Mouse (Mus musculus) gastrocnemius, postnatal 4 days (tissue): Measurements from ENCODE around the gene Cldnd2. TPM values are rescaled to one million over a fixed set of nuclear protein-coding genes. Genes with fewer than 3 reads are reported as not detected.
A peak's percentile ranks its signal among the peaks of the same experiment; 100 is the strongest.

ENCODE experiments used
- DNase-seq, 2 experiments: peaks; one replicate each; pipeline ENCODE4 v3.0.0; 2021 to 2022; ENCODE audit warnings: low spot score in 2 of 2, mixed read lengths in 2 of 2
- total RNA-seq, 2 experiments: library from RNA; stranded (reverse); gene quantifications; 2 replicates each; pipeline ENCODE4 v1.2.3; 2021

Gene Cldnd2
- total RNA-seq, 2 experiments from 2014 or later = not detected

DNA sequence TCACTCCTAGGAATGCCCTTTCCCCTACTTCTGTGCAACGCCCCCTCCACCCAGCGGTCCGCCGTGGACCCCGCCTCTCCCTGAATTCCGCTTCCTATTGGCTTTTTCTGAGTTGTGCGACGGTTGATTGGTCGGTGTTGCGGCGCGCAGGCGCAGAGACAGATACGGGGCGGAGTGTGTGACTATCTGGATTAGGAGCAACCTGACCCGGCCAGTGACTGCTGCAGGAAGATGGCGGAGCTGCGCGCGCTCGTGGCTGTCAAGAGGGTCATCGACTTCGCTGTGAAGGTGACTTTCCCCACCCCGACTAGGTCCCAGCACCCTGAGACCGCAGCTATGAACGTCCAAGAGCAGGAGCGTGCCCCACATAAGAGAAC, 3.3 kb downstream of the Cldnd2 start, which contains the start of the genes Etfb and Gm45233:
Gene Etfb, plus strand, starts transcription at position 167 of the 377 bp plus-strand sequence.
Gene Gm45233, plus strand, starts transcription at position 212 of the 377 bp plus-strand sequence.
- peak; percentile 82 to 92 for DNase-seq

DNA sequence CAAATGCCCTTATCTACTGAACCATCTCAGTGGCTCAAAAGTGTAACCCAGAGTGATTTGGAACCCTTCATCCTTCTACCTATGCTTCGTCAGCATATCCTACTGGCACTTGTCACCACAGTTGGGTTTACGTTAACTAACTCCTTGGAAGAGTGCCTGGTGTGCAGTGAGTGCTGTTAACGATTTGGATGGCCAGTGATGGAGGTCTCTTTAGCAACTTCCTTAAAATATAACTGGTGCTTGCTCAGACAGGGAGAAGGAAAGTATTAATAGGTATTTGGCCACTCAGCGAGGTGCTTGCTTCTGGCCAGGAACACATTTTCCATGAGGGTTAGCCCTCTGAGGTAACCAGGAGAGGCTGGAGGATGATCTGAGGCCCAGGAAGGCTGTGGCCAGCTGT, 7.2 kb downstream of the Cldnd2 start:
- DNase-seq = no peak

DNA sequence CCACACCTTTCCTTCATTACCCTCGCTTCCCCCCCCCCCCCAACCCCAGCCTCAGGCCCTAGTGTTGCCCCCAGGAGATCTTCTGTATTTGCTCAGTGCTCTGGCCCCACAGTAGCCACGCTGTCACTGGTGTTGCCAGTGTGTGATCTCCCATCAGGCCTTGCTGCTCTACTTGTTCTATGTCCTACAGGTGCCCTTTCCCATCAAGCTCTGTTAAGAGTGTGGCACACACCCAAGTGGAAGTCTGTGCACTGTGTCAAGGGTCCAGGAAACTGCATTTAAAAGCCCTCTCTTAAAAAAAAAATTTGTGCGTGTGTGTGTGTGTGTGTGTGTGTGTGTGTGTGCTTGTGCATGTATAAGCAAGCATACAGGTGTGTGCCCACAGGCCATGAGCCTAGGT, 7.7 kb downstream of the Cldnd2 start:
- DNase-seq = no peak

DNA sequence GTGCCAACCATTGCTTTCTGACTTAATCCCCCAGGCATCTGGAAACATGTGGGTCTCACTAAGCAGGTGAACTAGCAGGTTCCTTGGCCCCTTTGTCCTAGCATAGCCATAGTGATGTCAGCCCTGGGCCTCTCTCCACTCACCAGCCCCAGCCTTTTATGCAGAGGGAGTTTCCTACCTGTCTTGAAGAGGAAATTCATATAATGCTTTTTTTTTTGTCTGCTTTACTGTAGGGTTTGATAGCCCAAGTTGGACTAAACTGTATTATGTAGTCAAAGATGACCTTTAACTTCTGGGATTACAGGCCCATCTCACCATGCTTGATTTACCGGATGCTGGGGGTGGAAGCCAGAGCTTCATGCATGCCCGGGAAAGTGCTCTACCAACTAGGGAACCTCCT, 9.2 kb downstream of the Cldnd2 start:
- DNase-seq = no peak

DNA sequence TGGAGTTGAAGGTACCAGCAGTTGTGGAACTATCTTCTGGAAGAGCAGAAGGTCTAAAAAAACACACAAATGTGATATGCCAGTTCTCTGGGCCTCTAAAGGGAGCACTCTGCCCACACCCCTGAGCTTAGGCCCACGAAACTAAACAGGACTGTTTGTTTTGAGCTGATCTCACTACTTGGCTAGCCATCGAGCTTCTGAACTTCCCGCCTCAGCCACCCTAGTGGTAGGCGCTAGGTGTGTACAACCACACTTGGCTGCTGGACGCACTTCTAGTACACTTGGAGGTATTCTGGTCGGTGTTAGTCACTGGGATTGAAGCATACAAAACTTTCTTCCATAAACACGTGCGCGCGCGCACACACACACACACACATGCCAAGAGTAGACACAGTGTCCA, 11.1 kb downstream of the Cldnd2 start:
- DNase-seq = no peak

DNA sequence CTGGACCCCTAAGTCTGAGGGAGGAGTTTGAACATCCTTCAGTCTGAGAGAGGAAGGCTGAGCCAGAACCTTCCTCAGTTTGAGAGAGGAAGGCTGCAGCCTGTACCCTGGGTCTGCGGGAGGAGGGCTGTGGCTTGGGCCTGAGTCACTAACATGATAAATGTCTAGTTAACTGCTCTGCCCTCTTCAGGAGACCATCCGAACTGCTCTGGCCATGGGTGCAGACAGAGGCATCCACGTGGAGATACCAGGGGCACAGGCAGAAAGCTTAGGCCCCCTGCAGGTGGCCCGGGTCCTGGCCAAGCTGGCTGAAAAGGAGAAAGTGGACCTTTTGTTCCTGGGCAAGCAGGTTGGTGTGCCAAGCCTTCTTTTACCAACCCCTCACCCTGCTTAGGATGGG, 12.0 kb downstream of the Cldnd2 start:
- DNase-seq = no peak

DNA sequence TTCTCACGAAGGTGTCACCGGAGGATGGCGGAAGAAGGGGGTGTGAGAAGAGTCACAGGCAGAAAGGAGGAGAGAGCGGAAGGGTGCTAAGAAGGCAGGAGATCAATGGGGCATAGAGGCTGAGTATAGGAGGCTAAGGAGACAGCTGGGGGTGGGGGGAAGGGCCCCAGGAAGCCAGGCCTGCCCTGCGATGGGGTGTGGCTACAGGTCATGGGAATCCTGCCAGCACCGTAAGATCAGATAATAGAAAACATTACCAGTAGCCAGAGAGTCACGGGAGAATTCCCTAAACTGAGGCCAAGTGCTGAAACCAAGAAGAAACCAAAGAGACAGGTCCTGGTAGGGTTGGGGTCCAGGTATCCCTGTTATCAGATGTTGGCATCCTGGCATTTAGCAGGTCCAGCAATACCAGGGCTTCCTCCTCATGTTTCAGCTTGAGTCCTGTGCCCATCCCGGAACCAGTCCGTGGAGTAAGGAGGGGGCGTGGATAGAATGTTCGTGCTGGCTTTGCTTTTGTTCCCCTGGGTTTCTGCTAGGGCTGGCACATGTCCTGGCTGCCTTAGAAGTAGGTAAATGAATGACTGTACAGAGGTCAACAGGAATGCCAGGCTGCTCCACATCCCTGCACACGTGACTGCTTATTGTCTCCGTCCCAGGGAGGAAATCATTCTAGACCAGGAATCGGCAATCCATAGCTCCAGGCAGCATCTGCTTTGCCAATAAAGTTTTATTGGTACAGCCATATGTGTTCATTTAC, 13.2 kb downstream of the Cldnd2 start:
- no peak for DNase-seq

DNA sequence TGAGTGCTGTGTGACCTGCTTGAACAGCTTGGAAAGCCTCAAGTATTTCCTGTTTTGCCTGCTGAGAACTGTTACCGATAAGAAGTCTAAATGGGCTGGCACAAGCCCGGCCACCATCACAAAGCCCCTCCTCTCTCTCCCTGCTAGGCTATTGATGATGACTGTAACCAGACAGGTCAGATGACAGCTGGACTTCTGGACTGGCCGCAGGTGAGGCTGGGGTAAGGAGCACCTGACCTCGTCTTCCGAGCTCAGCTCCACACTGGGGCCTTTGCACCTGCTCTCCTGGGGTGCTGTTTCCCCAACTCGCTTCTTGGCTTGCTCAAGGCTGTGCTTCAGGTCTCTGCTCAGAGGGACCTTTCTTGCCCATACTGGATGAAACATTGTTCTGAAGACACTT, 13.8 kb downstream of the Cldnd2 start:
- DNase-seq = no peak

DNA sequence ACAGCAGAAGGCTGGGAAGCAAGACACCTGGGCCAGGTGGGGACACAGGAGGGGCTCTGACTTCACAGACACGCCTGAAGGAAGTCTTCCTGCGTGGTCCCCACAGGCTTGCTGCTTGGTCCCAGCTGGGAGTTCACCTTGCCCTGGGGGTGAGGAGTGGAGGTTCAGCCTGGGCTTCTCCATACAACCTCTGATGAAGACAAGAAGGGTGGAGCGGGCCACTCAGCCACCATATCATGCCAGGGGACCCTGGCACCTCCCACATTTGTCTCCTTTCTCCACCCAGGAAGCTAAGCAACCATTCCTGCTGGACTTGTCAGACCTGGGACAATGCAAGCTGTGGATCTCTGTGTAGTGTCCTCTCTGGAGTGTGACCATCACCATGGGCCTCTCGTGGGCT, 22.3 kb downstream of the Cldnd2 start, which contains the start of gene Vsig10l:
Gene Vsig10l, plus strand, starts transcription at position 301 of the 400 bp plus-strand sequence.
- DNase-seq = no peak

DNA sequence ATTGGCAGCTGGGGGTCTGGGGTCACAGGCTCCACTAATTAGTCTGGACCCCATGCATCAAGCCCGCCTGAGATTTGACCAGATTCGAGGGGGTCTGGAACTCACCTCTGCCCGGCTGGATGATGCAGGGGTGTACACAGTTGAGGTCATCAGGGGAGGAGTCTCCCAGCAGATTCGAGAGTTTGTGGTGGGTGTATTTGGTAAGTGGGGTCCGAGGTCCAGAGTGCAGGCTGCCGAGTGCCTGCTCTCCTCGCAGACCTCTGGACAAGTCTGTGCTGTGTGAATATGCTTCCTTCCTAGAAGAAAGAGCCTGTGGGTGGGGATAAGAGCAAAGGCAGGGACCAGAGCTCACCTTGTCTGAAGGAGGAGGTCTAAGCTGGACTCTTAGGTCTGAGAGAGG, 23.4 kb downstream of the Cldnd2 start:
- no peak for DNase-seq

DNA sequence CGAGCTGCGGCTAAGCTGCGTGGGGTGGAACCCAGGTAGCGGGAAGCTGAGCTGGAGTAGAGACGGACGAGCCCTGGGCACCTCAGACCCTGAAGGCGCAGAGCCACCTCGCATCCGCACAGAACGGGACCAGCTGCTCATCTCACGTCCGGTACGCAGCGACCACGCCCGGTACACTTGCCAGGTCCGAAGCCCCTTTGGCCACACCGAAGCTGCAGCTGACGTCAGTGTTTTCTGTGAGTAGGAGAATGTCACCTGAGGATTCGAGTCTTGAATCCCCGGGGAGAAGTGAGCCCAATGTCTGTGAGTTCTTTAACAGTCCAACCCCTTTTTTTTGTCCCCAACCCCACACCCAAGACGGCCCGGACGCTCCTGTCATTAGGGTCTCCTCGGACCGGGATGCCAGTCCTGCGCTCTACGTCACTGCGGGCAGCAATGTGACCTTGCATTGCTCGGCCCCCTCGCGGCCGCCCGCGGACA, 24.3 kb downstream of the Cldnd2 start:
- DNase-seq = no peak

DNA sequence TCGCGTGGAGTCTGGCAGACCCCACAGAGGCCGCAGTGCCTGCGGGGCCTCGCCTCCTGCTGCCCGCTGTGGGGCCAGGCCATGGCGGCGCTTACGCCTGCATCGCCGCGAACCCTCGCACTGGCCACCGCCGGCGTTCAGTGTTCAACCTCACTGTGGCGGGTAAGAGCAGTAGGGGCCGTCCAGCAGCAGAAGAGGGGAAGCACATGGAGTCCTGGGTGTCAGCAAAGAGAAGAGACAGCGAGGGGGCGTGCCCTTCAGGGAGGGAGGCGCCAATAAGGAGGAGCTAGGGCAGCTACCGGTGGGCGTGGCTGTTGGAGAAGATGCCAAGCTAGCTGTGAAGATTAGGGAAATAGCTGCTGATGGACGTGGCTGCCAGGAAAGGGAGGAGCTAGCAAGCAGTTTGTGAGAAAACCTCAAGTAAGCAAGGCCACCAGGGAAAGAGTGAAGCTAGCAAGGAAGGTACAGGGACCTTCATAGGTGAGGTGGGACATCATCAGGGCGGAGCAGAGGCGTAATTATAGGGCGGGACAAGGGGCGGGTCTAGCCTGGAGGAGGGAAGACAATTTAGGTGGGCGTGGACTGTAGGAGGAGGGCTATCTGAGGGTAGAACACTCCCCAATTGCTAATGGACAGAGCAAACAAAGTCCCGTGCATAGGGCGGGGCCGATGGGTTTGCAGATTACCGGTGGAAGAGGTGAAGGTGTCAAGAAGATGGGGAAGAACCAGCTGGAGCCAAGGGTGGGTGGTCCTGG, 24.9 kb downstream of the Cldnd2 start:
- DNase-seq = peak; percentile 71 to 89

DNA sequence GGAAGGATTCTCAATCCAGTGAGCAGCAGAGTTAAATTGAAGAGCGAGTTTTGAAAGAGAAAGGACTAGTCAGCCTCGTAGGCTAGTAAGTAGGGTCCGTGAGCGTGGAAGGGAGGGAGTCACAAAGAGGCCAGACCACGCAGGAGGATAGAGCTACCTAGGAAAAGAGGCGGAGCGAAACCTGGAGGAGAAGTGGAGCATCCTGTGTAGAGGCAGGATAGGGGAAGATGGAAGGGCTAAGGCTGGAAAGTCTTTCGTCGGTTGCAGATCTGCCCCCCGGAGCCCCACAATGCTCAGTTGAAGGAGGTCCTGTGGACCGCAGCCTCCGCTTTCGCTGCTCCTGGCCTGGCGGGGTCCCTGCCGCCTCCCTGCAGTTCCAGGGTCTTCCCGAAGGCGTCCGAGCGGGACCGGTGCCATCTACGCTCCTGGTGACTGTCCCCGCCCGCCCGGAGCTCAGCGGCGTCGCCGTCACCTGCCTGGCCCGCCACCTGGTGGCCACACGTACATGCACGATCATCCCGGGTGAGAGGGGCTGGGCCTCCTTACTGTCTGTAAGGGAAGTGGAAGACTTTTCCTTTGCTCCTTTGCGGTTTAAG, 25.6 kb downstream of the Cldnd2 start:
- peak; percentile 77 to 88 for DNase-seq

DNA sequence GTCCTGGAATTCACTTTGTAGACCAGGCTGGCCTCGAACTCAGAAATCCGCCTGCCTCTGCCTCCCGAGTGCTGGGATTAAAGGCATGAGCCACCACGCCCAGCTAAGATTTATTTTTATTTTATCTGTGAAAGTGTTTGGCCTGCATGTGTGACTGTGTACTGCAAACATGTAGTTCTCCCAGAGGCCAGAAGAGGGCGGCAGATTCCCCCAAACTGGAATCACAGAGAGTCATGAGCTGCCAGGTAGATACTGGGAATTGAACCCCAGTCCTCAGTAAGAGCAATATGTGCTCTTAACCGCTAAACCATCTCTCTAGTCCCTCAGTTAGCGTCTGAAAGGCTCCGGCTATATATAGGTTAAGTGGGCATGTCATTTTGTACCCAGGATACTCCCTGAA, 29.8 kb downstream of the Cldnd2 start:
- no peak for DNase-seq

DNA sequence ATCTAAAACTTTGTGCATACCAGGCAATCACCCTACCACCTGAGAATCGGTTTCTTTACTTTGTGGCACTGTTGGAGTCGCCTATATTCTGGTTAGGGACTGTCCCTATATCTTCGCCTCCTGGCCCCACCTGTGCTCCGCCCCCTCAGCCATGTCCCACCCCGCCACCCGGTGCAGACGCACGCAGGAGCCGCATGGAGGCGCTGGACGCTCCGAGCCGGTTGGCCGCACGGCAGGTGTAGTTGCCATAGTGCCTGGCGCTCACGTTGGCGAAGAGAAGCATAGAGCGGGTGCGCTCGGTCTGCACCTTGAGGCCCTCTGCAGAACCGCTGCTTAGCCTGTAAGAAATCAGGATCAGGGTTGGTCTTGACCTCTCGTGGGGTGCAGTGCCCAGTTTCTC, 35.1 kb downstream of the Cldnd2 start:
- DNase-seq = no peak

DNA sequence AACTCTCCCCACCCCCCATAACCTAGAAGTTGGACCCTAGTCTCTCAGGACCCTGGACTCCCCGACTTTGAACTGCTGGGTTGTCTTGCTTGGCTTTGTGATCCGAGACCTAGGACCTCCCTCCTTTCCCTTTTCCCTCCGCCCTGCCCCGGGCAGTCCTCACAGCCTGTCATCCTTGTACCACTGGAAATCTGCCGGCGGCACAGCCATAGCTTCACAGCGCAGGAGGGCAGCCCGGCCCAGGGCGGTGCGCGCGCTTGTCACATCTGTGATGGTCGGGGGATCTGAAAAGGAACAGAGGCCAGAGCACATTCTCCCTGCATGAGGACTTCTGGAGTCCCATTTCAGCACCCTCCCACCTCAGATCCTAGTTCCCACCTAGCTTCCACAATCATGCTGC, 35.8 kb downstream of the Cldnd2 start:
- no peak for DNase-seq

DNA sequence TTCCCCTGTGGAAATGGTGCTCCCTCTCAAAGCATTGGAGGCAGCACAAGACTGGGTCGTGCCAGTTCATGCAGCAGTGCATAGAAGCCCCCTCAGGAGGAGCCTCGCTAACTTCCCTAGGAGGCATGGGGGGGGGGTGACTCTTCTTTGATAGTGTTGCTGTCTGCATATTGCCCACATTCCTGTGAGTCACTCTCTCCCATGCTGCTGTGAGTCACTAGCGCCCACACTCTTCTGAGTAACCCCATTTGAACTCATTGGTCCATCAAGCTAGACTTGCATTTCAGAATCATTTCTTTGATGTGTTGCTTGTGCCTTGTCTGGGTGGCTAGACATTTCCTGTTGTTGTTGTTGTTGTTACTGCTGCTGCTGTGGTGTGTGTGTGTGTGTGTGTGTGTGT, 40.6 kb downstream of the Cldnd2 start:
- DNase-seq = no peak

DNA sequence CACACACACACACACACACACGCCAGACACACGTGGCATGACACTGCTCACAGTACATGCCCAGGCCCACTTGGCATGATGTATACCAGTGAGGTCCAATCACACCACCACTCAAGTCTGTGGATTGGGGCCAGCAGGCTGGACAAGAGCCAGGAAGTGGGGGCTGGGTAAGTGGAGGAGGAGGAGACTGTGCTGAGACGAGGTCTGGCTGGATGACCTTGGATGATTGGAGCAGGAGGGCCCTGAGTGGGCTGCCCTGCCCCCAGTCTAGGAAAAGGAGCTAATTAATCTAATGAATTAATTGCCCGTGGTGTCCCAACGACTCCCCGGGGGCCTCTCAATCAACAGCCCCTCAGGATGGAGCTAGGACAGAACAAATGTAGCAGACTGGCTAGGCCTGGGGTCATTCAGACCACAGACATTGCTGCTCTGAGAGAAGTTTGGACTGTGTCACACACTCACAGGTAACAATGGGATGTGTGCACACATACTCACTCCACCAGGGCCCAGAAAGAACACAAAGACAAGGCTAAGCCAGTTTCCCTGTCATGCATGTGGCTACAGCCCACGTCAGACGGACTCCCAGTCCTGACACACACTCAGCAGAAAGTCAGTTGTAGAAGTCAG, 41.6 kb downstream of the Cldnd2 start:
- no peak for DNase-seq

DNA sequence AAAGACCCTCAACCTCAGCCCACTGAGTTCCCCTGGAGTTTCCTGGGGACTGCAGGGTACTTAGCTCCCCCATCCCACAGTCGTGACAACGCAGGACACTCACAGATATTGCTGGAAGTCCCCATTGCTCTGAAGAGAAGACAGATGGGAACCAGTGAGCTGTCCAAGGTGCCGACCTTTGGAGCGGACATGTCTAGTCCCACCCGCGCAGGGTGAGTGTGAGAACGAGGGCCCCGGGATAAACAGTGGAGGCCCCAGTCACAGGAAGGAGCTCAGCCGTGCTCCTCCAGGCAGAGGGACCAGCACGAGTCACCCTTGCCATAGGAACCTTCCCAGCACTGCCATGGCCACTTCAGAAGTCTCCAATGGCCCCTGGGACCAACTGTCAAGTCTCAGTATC, 42.7 kb downstream of the Cldnd2 start:
- no peak for DNase-seq

DNA sequence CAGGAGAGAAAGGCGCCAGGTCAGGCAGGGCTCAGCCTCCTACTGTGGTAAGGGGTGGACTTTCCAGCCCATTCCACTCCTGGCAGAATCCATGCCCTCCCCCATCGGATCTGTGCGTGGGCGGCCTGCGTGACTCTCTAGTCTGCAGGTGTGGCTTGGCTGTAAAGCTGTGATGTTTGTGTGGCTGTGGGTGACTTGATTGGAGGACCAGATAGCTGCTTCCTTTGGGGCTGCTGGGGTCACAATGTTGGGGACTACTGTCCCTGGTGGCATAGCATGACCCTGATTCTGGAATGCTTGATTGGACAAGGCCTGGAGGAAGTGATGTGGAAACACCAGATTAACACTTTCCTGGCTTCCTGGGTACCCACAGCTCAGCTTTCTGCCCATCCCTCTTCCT, 48.1 kb downstream of the Cldnd2 start:
- no peak for DNase-seq

DNA sequence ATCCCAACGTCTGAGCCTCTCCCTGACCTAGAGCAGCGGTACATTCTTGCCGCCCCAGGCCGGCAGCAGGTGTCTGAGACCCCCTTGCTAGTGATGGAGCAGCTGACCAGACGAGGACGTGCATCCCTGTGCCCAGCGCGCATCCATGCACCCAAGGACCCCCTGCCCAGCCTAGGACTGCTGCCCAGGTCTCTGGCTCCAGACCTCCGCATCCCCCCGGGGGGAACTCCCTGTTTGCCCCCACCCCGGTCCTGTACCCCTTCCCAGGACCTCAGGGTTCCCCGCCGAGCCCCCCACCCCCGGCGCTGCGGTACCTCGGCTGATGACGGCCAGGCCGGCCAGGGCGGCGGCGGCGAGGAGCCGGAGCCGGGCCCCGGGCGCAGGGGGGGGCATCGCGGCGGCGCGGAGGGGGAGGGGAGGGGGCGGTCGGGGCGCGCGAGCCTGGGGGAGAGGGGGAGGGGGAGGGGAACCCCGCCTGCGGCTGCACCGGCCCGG, 49.1 kb downstream of the Cldnd2 start, which contains the start of gene Iglon5:
Gene Iglon5, minus strand, starts transcription at position 445 of the 495 bp plus-strand sequence.
- no peak for DNase-seq
